Mouse (Mus musculus) lung, adult 2 months (tissue): ENCODE measurements around the gene Cacna1f. TPM values are rescaled to one million over a fixed set of nuclear protein-coding genes. Genes with fewer than 3 reads are reported as not detected.

Experiments
- DNase-seq: peaks from one replicate; pipeline ENCODE4 v3.0.0; 2022
- H3K4me1 ChIP-seq: fragments of 200-500 bp; 2 replicates; pipeline ENCODE4 v1.6.1; 2011; ENCODE audit warnings: low read length; ENCODE audit not compliant: control insufficient read depth, insufficient read depth
- H3K4me3 ChIP-seq: fragments of 200-500 bp; replicated peaks from 2 replicates; pipeline ENCODE3; 2011; ENCODE audit warnings: low read depth, mild to moderate bottlenecking, control low read depth, low read length; ENCODE audit errors: extremely low read depth
- CTCF ChIP-seq: fragments of 200-500 bp; IDR thresholded peaks from 2 replicates; pipeline ENCODE4 v1.5.1; 2011; ENCODE audit warnings: mild to moderate bottlenecking, low read length, control low read depth; ENCODE audit not compliant: insufficient read depth
- POLR2A ChIP-seq: fragments of 200-500 bp; IDR thresholded peaks from 2 replicates; pipeline ENCODE4 v1.6.1; 2011; ENCODE audit warnings: low read depth, mild to moderate bottlenecking, control low read depth, low read length, borderline replicate concordance; ENCODE audit errors: extremely low read depth
- WGBS: fragments of 180-500 bp; shearing (Covaris S2); methylation state at CpG from one replicate; pipeline ENCODE4 v1.1.7; 2018; 5-methylcytosine and 5-hydroxymethylcytosine counted together
- polyA plus RNA-seq: library from polyadenylated mRNA; depleted of rRNA; stranded (reverse); fragments of >200 nt; gene quantifications from 2 replicates; pipeline ENCODE4 v1.2.3, GENCODE M21; 2012; rRNA removed

The Cacna1f gene
- 0.08 and 0.11 TPM in 2 replicates for polyA plus RNA-seq

DNA sequence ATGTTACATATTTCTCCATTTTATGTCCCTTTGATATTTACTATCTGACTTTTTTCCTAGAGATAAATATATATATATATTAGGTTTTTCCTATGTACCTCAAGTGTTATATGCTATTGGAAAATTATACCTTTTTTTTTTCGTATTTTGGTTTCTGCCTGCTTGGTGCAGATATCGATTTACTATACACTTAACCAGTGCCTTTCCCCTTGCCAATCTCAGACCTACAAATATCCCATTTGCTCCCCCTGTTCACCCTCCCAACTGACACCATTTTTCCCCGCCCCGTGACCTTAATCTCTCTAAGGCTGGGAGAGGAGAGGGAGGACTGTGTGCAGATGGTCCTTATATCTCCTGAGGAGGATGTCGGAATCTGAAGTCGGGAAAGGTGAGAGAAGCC, at the start of gene Cacna1f:
TSS of gene Cacna1f (plus strand) at position 301 of the 400 bp plus-strand sequence.
- Histone ChIP-seq H3K4me1 (no peaks in the 10 kb centered on the region), H3K4me3 (no peak within 1 kb of the TSS)
- TF ChIP-seq CTCF = no peak
- TF ChIP-seq POLR2A = no peak
- DNase-seq = no peak
- 72% methylated on average over 6 of the region's 6 CpGs for WGBS

DNA sequence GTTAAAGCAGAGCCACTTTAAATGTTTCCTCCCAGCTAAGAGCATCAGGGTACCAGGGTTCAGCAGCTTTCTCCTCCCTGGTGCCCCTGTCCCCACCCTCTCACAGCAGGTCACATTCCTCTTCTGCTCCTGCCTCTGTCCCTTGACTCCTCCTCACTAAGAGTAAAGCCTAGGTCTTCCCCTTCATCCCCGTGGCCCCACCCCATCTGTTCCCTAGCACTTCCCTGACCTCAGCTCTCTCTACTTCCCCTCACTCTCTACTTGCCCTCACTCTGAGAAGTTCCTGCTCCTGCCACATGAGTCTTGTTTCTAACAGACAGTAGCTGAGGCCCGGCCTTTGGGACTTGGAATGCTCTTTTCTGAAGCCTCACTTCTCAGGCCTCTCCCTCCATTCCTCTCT, 43.8 kb upstream of the Cacna1f start:
- H3K4me1 ChIP-seq = no peaks in the 10 kb centered on the region
- DNase-seq = no peak
- WGBS = 40% methylated on average over 2 of the region's 2 CpGs
- H3K4me3 ChIP-seq = no peak overlapping the region
- TF ChIP-seq CTCF (no peak), POLR2A (no peak)

DNA sequence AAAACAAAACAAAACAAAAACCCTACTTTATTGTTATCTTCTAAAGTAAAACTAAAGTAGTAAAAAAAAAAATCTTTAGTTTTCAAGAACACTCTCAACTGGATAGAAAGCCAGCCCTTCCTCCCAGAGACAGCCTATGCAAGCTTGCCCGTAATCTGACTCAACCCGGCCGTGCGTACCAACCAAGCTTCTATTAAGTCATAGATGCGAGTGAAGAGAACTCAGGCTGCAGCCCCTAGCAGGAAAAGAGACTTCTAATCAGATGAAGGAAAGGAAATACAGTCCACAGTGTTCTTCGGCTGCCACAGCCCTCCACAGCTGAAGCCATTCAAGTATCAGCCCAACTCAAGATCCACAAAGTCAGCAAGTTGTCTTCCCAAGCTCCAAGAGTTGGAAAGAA, 40.5 kb upstream of the Cacna1f start:
- H3K4me1 ChIP-seq = no peaks in the 10 kb centered on the region; the same call in 1 of the 2 replicates
- no peak overlapping the region for H3K4me3 ChIP-seq
- 72% methylated on average over 6 of the region's 6 CpGs for WGBS
- TF ChIP-seq POLR2A (no peak), CTCF (no peak)
- DNase-seq = no peak

DNA sequence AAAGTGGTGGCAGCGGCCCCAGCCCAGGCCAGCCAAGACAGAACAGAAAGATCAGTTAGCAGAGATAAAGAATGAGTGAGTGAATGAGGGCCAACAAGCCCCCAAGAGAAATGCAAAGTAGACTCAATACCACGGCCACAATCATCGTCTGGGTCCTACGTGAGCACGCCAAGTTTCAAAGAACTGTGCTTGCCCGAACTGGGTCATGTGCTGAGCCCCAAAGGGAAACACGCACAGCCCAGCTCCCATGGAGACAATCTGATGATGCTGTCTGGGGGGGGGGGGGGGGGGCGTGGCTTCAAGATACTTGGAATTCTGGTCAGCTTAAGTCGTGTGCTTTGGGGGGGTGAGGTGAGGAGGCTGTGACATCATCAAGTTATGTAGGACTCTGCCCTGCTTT, 39.4 kb upstream of the Cacna1f start:
- no peak for DNase-seq
- no peak for TF ChIP-seq POLR2A
- no peak for TF ChIP-seq CTCF
- Histone ChIP-seq H3K4me1 (no peaks in the 10 kb centered on the region; the same call in 1 of the 2 replicates), H3K4me3 (no peak overlapping the region)
- WGBS = 60% methylated on average over 9 of the region's 9 CpGs

DNA sequence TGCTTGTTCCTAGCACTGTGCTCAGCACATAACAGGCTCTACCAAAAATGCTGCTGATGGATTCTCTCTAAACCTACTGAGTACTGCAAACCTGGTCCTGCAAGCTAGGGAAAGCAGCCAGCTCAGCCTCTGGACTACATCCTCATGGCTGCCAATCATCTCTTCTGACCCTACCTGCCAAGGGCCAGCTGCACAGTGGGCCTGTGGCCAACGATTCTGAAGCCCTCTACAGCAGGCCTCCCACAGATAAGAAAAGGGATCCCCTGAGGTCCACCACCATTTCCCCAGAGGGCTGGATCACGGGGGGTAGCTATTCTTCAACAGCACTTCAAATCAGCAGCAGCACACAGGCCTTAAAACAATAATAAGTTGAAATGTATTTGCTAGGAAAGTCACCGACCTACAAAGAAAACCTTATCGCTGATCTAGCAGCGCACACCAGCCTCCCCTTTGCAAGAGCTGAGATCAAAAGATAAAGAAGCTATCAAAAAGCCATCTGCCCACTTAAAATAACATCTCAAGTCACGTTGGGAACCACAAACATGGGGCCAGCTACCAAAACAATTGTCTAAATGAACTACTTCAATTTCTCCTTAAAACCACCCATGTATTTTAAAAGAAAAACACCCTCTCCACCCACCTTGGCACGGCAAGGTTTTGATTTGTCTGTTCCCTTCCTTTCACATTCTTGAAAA, 36.3 kb upstream of the Cacna1f start:
- no peak for TF ChIP-seq CTCF
- TF ChIP-seq POLR2A = no peak
- Histone ChIP-seq H3K4me3 (no peak overlapping the region), H3K4me1 (no peaks in the 10 kb centered on the region; the same call in 1 of the 2 replicates)
- no peak for DNase-seq
- WGBS = 52% methylated on average over 7 of the region's 7 CpGs

DNA sequence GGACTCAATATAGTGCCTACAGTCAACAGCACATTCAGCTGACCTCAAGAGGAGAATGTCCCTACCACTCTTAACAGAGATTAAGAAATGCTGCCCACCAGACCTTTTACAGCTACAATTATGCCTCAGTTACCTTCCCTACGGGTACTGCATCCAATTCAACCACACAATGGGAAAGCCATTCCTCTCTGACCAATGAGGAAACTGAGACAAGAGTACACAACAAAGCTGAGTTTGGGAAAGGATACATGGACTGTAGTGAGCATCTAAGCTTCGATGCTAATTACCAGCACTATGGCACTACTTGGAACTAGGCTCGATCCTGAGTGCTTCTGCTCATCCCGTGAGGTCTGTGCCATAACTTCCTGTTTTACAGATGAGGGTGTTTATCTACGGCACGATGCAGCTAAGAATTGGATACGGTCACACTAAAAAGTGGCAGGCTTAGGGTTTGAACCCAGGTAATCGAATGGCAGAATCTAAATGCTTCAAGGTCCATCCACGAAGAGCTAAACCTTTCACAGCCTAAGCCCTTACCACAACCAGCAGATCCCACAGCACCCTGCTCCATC, 35.2 kb upstream of the Cacna1f start:
- 83% methylated on average over 9 of the region's 9 CpGs for WGBS
- H3K4me1 ChIP-seq = no peaks in the 10 kb centered on the region; the same call in 1 of the 2 replicates
- no peak overlapping the region for H3K4me3 ChIP-seq
- no peak for TF ChIP-seq CTCF
- no peak for TF ChIP-seq POLR2A
- no peak for DNase-seq

DNA sequence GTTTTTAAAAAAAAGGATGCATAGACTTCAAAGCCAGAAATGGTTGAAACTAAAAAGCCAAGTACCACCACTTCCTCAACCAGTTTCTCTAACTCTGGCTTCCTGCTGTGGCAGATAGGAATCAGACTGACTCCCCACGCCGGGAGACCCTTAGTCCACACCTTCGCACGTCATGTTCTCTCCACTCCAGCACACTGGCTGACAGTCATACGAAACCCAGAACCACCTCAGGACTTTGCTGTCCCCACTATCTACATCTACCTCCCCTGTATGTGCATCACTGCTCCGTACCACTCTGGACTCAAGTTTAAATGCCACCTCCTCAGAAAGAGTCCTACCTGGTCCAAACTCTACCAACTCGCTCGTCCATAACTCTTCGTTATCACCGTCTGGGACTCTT, 34.4 kb upstream of the Cacna1f start:
- DNase-seq = no peak
- WGBS = 82% methylated on average over 10 of the region's 10 CpGs
- H3K4me3 ChIP-seq = no peak overlapping the region

DNA sequence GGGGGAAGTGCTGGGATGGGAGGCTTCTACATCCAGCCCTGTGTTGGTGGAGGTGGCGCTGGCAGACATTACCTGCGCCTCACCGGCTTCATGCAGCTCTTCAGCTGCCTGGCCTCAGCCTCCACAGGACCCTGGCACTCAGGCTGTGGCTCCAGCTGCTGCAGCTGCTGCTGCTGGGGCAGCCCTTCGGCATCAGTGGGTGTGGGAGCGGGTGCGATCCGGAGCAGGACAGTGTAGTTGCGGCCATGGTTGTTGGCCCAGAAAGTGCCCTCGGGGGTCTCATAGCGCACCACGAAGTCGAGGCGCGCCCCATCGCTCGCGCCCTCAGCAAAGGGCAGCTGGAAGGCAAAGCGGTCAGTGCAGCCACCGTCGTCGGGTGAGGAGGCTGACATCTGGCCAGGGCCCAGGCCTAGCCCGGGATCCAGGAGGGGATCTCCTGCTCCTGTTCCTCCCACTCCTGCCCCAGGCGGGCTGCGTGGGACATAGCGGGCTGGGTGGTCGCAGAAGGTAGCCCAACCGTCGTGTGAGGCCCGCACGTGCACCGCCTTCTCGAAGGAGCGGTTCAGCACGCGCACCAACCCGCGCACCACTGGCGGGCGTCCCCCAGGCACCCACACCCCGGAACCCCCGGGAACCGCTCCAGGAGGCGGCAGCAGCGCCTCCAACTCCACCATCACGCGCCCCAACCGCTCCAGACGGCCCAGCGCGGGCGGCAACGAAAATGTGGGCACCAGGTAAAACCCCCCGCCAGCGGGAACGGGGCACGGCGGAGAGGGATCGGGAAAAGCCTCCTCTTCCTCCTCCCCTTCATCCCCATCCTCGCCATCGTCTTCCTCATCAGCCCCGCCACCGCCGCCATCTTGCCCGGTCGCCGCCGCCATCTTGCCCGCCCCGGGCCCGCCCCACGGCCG, 33.5 kb upstream of the Cacna1f start, which contains the start of gene Foxp3:
TSS of gene Foxp3 (plus strand) at position 469 of the 911 bp plus-strand sequence.
- TF ChIP-seq POLR2A (no peak), CTCF (no peak)
- Histone ChIP-seq H3K4me3 (peak within 1 kb of the TSS; percentile 86), H3K4me1 (no peaks in the 10 kb centered on the region; the same call in 1 of the 2 replicates)
- 39% methylated on average over 70 of the region's 72 CpGs for WGBS
- no peak for DNase-seq

More for the DNA sequence above, 34.4 kb upstream of the Cacna1f start:
- TF ChIP-seq POLR2A = no peak
- no peak for TF ChIP-seq CTCF
- H3K4me1 ChIP-seq = no peaks in the 10 kb centered on the region; the same call in 1 of the 2 replicates
